Mouse (Mus musculus) lung, postnatal 25 days (tissue): Measurements from ENCODE around the gene Gm8113.
"Not testable (repeated sequence)": the region's sequence is repeated elsewhere in the genome, so short reads cannot be mapped to it uniquely, and the experiment has no call there.

ENCODE experiments used
- DNase-seq: peaks from one replicate; pipeline ENCODE4 v3.0.0; 2022; ENCODE audit warnings: low spot score

Gene Gm8113

DNA sequence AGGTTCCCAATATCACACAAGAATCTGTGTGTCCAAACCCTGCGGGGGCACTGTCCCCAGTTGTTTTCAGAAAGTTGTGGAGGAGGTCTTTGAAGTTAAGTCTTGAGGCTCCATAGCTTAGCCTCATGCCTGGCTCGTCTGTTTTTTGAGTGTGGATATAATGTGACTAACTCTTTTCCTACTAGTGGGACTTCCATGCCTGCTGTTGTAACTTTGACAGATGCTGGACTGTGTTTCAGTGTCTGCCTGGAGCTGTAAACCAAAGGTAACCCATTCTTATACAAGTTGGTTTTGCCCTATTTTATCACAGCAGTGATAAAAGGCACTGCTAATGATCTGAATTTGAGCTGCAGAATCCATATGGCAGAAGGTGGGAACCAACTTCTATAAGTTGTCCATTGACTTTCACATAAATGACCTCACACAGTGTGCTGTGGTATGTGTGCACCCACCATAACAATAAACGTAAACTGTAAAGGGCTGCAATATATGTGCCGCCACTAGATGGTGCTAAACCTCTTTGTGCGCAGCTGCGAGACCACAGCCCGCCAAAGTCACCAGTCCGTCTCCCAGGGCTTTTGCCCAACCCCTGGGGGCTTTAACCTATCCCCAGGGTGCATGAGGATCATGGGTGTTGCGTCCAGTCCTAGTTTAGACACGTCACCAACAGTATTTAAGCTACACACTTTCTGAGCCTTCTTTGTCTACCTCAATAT lies at the start of gene Gm8113:
TSS of gene Gm8113 (plus strand) at position 703 of the 716 bp plus-strand sequence.
- peak; percentile 45 for DNase-seq

GRCm38 (mm10) chr14:43875417-43875816 lies 49.8 kb upstream of the Gm8113 start, which contains the start of gene Ear1:
TSS of gene Ear1 (minus strand) at chr14:43875517.
- not testable (repeated sequence) for DNase-seq

- not testable (repeated sequence) for DNase-seq
These were observed 47.4 kb upstream of the Gm8113 start for GRCm38 (mm10) chr14:43877789-43878188.

DNA sequence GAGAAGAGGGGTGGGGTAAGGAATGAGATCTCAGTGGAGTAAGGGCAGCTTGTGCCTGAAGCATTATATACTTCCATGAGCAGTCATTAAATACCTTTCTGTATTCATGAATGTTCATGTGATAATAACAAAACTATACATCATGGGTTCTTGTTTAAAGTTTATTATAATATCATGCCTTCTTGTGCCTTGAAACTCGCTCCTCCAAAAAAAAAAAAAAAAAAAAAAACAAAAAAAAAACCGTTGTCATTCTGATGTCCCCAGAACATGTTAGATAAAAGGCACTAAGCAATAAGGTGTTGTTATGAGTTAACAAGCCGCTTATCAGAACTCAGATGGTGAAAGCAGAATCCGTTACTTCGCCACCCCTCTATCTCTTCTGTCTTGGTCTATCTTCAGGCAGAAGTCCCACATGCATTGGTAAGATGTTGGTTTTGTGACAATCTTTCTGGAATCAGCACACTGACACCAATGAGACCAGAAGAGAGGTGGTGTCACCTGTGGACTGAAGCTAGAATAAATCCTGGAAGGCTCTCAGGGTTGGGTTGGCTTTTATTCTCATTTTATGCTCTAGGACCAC lies 45.1 kb upstream of the Gm8113 start:
- DNase-seq = not testable (repeated sequence)

GRCm38 (mm10) chr14:43886235-43886634 lies 39.0 kb upstream of the Gm8113 start:
- not testable (repeated sequence) for DNase-seq

DNA sequence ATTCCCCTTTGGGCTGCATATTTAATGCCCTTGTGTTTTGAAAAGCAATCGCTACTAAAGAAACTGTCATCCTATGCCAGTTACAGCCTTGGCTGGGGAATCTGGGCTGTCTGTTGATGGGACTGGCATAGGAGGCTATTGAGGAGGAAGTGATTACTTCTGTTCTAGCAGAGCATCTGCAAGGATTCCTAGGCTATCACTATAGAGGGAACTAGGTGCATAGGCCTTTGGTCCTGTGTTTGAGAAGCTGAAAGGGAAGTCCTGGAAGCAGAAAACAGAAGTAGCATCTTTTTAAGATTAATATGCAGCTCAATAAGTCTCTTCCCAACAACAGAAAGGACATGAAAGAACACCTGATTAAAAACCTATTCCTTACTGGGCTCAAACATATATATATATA lies 33.9 kb upstream of the Gm8113 start:
- not testable (repeated sequence) for DNase-seq

- not testable (repeated sequence) for DNase-seq
These were observed 29.8 kb upstream of the Gm8113 start for GRCm38 (mm10) chr14:43895357-43895756.

GRCm38 (mm10) chr14:43898577-43898976 lies 26.6 kb upstream of the Gm8113 start:
- DNase-seq = not testable (repeated sequence)

GRCm38 (mm10) chr14:43918214-43918613 lies 7.0 kb upstream of the Gm8113 start:
- DNase-seq = peak; percentile 5

GRCm38 (mm10) chr14:43923459-43923858 lies 1.7 kb upstream of the Gm8113 start, which contains the start of gene Ear10:
TSS of gene Ear10 (minus strand) at chr14:43923559.
- DNase-seq = not testable (repeated sequence)

DNA sequence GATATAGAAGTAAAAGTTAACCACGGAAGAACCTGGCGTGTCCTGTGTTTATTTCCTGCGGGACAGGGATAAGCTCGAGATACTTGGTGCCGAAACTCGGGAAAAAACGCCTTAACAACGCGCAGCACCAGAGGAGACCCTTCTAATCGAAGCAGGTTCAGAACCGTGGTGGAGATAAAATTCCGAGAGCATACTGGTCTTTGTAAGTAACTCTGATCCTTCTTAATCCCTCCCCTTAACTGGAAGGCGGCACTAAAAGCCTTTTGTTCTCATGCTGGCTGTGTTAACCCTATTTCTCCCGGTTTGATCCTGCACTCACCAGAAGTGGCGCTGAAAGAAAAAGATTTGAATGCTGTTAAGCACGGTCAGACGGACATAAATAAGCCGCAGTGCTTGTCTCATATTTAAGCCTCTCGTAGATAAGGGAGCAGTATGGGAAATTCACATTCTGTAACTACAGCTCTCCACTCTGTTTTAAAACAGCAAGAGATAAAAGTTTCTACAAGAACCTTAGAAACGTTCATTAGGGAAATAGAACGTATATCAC lies 287 bp downstream of the Gm8113 start:
- not testable (repeated sequence) for DNase-seq

DNA sequence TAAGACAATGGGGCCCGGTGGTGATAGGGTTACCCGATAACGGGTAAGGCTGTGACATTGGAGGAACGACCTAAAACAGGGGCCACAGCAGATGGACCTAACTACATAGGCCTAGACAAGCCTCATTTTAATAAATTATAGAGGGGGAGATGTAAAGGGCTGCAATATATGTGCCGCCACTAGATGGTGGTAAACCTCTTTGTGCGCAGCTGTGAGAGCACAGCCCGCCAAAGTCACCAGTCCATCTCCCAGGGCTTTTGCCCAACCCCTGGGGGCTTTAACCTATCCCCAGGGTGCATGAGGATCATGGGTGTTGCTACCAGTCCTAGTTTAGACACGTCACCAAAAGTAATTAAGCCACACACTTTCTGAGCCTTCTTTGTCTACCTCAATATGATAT lies 7.8 kb downstream of the Gm8113 start:
- peak; percentile 2 for DNase-seq

GRCm38 (mm10) chr14:43933399-43933798 lies 8.2 kb downstream of the Gm8113 start:
- DNase-seq = not testable (repeated sequence)

DNA sequence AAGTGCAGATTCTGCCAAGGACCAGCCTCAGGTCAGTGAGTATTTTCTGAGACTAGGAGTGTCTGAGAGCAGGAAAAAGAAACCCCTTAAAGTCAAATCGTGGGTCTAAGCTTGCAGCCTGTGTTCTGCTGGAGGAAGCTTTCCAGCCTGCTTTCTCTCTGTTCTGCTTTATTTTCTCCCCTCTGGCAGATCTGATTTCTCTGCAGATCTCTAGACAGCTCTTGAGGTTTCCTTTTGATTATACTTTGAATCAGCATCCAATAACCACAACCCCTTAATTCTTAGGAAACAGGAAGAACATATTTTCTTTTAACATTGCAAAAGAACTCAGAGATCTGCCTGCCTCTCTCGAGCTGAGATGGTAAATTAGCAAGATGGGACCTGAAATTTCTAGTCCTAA lies 28.2 kb downstream of the Gm8113 start:
- DNase-seq = not testable (repeated sequence)

DNA sequence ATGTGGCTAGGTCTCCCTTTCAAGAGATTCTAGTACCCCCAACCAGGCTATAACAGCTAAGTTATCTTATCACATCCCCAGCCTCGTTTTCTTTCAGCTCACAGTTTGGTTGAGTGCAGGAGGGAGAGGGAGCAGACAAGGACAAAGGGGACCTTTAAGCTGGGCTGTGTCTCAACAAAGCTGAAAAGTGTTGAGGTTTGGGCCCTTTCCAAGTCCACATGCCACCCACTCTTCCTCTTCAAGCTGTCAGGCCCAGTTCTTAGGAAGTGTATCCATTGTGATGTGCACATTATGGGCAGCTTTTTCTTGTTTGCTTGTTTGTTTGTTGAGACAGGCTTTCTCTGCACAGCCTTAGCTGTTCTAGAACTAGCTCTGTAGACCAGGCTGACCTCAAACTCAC lies 29.9 kb downstream of the Gm8113 start:
- DNase-seq = not testable (repeated sequence)

GRCm38 (mm10) chr14:43956769-43957168 lies 31.6 kb downstream of the Gm8113 start, which contains the start of gene Ang5:
TSS of gene Ang5 (plus strand) at chr14:43957069.
- not testable (repeated sequence) for DNase-seq
